Mouse (Mus musculus): ENCODE data around the gene Cobll1. TPM values are rescaled to one million over a fixed set of nuclear protein-coding genes. Genes with fewer than 3 reads are reported as not detected.

Cobll1 gene
- polyA plus RNA-seq, 1 experiment from 2014 or later: 2.7 TPM

DNA sequence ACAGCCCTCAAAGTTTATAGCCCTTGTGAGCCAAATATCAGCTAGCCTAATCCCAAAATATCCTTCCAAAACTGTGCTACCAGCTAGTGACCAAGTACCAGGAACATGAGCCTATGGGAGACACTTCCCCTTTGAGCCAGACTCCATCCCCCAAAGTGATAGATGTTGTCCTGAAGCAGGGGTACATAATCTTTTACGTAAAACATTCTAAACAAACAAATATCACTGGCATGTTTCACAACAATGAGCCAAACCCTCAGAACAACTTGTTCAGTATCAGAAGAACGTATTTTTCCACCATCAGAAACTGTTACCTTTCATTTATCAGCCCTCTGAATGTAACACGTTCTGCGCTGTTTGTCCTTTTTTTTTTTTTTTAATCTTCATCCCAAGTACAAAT lies 12.7 kb downstream of the Cobll1 start:
- Histone ChIP-seq H3K9ac (replicated peaks; ENCODE audit: low read depth, low read length) (no peak overlapping the region), H3K27ac (ENCODE audit: low read depth, low read length) (no peak overlapping the region), H3K4me2 (ENCODE audit: low read depth, low read length) (no peak overlapping the region), H3K27me3 (ENCODE audit: control insufficient read depth, insufficient read depth, low read length) (no peaks in the 10 kb centered on the region), H3K4me3 (ENCODE audit: low read depth, low read length) (no peak overlapping the region), H3K9me3 (ENCODE audit: control insufficient read depth, low read length) (no peaks in the 10 kb centered on the region), H3K4me1 (ENCODE audit: control insufficient read depth, insufficient read depth, low read length) (no peaks in the 10 kb centered on the region), H3K36me3 (ENCODE audit: control insufficient read depth, insufficient read depth, low read length) (no peaks in the 10 kb centered on the region)
- ATAC-seq (ENCODE audit: low read depth): no peak
- WGBS: 92% methylated on average over 4 of the region's 4 CpGs

DNA sequence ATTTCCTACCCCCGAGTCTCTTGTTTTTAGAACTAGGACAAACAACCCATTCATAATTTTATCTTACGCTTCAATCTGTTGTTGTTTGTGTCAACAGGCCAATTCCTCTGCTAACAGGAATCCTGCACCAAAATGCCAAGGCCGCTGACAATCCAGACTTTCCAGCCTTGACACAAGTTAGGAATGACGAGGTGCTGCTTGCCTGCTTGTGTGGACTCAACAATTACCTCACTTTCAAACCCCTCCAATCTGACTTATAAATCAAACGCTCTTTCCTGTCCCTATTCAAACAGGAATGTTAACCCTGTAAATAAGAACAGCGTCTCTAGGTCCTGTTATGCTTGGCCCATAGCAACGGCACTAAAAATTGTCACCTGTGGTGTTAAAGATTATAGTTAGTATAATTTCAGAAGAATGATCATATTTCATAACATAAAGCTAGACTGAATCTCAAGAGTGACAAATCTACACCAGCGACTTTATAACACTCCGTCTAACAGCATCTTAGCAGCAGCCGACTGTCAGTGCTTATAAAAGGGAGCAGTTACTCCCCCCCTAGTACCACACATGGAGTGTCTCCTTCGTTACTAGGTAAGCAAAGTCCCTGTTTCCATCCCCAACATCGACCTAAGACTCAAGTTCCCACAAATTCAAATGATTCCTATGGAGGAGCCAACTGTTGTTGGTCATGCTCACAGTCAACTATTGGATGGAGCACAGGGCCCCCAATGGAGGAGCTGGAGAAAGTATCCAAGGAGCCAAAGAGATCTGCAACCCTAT lies 15.1 kb downstream of the Cobll1 start:
- no peak for ATAC-seq (ENCODE audit: low read depth)
- H3K27ac ChIP-seq (ENCODE audit: low read depth, low read length): no peak overlapping the region
- no peak overlapping the region for H3K4me2 ChIP-seq (ENCODE audit: low read depth, low read length)
- WGBS: 81% methylated on average over 12 of the region's 12 CpGs
- no peaks in the 10 kb centered on the region for H3K36me3 ChIP-seq (ENCODE audit: control insufficient read depth, insufficient read depth, low read length)
- no peaks in the 10 kb centered on the region for H3K9me3 ChIP-seq (ENCODE audit: control insufficient read depth, low read length)
- no peaks in the 10 kb centered on the region for H3K27me3 ChIP-seq (ENCODE audit: control insufficient read depth, insufficient read depth, low read length)
- no peak overlapping the region for H3K9ac ChIP-seq (replicated peaks; ENCODE audit: low read depth, low read length)
- no peaks in the 10 kb centered on the region for H3K4me1 ChIP-seq (ENCODE audit: control insufficient read depth, insufficient read depth, low read length)
- H3K4me3 ChIP-seq (ENCODE audit: low read depth, low read length): no peak overlapping the region

DNA sequence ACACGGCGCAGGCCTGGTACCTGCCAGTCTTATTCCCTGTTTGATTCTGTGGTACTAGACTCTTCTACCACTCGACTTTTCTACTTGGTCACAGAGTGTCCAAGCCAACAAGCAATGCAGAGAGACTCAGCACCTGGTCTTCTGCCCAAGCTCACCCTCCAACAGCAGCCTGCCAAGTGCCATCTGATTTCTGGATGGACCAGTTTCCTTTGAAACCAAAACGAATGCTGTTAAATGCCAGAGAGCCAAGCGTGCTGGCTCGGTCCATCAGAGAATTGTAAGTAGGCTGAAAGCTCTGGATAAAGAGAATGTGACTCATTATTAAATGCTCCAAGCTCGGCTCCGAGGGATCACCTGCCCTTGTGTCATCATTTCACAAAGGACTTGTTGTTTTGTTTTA lies 16.2 kb downstream of the Cobll1 start:
- H3K9me3 ChIP-seq (ENCODE audit: control insufficient read depth, low read length): no peaks in the 10 kb centered on the region
- H3K27me3 ChIP-seq (ENCODE audit: control insufficient read depth, insufficient read depth, low read length): no peaks in the 10 kb centered on the region
- no peak overlapping the region for H3K4me3 ChIP-seq (ENCODE audit: low read depth, low read length)
- H3K4me1 ChIP-seq (ENCODE audit: control insufficient read depth, insufficient read depth, low read length): no peaks in the 10 kb centered on the region
- H3K36me3 ChIP-seq (ENCODE audit: control insufficient read depth, insufficient read depth, low read length): no peaks in the 10 kb centered on the region
- no peak overlapping the region for H3K4me2 ChIP-seq (ENCODE audit: low read depth, low read length)
- no peak overlapping the region for H3K27ac ChIP-seq (ENCODE audit: low read depth, low read length)
- whole genome bisulfite sequencing: 81% methylated on average over 8 of the region's 8 CpGs
- no peak for ATAC-seq (ENCODE audit: low read depth)
- H3K9ac ChIP-seq (replicated peaks; ENCODE audit: low read depth, low read length): no peak overlapping the region

DNA sequence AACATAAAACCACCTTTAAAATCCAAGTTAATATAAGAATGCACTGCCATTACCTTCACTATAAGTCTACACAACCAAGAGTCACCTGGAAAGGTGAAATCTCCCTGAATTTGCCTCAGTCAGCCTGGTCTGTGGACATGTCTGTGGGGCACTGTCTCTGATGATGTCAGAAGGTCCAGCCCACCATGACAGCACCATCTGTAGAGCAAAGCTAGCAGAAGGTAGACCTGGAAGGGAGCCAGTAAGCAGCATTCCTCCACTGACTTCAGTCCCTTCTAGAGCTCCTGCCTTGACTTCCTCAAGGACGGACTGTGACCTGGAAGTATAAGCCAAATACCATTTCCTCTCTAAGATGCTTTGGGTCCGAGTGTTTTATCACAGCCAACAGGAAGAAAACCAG lies 17.6 kb downstream of the Cobll1 start:
- Histone ChIP-seq H3K4me1 (ENCODE audit: control insufficient read depth, insufficient read depth, low read length) (no peaks in the 10 kb centered on the region), H3K27me3 (ENCODE audit: control insufficient read depth, insufficient read depth, low read length) (no peaks in the 10 kb centered on the region), H3K4me3 (ENCODE audit: low read depth, low read length) (no peak overlapping the region), H3K36me3 (ENCODE audit: control insufficient read depth, insufficient read depth, low read length) (no peaks in the 10 kb centered on the region), H3K4me2 (ENCODE audit: low read depth, low read length) (no peak overlapping the region), H3K9ac (replicated peaks; ENCODE audit: low read depth, low read length) (no peak overlapping the region), H3K9me3 (ENCODE audit: control insufficient read depth, low read length) (no peaks in the 10 kb centered on the region), H3K27ac (ENCODE audit: low read depth, low read length) (no peak overlapping the region)
- 90% methylated on average over 2 of the region's 2 CpGs for WGBS
- no peak for ATAC-seq (ENCODE audit: low read depth)

- H3K27ac ChIP-seq (ENCODE audit: low read depth, low read length): no peak overlapping the region
- H3K4me1 ChIP-seq (ENCODE audit: control insufficient read depth, insufficient read depth, low read length): no peaks in the 10 kb centered on the region
- H3K36me3 ChIP-seq (ENCODE audit: control insufficient read depth, insufficient read depth, low read length): no peaks in the 10 kb centered on the region
- H3K9ac ChIP-seq (replicated peaks; ENCODE audit: low read depth, low read length): no peak overlapping the region
- no peak for ATAC-seq (ENCODE audit: low read depth)
- H3K4me2 ChIP-seq (ENCODE audit: low read depth, low read length): no peak overlapping the region
- H3K9me3 ChIP-seq (ENCODE audit: control insufficient read depth, low read length): no peaks in the 10 kb centered on the region
- 100% methylated on average over 1 of the region's 1 CpGs for whole genome bisulfite sequencing
- no peak overlapping the region for H3K4me3 ChIP-seq (ENCODE audit: low read depth, low read length)
- no peaks in the 10 kb centered on the region for H3K27me3 ChIP-seq (ENCODE audit: control insufficient read depth, insufficient read depth, low read length)
Observed at GRCm38 (mm10) chr2:65220563-65220962, 18.6 kb downstream of the Cobll1 start.

DNA sequence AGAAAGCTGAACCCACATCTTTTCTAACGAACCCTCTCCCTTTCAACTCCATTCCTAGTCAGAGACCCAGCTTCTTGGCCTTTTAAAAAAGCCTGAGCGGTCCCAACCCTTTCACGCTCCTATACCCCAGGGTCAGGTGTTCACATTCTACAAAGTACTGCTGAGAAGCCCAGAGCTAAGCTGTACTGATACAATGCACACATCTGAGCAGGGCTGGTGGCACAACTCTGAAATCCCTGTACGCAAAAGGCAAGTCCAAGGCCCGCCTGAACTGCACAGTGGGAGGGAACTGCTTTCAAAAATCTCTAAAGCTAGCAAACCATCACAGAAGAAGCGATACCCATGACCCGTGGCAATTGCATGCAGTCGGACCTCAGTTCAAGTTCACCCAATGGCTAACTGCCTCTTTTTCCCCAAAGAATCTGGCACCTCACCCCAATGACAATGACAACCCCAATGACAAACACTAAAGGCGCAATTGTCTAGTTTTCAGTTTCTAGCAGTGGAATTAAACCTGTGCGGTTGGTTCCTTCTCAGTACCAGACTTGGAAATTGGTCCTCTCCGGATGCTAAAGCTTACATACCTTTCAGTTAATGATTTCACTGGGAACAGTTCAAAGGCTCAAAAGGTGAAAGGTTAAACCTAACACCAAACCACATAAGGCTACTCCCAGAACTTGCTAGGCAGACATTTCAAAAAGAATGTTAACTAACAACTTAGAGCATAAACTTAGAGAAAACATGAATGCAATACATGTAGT lies 19.6 kb downstream of the Cobll1 start:
- WGBS: 89% methylated on average over 11 of the region's 11 CpGs
- Histone ChIP-seq H3K9me3 (ENCODE audit: control insufficient read depth, low read length) (no peaks in the 10 kb centered on the region), H3K4me1 (ENCODE audit: control insufficient read depth, insufficient read depth, low read length) (no peaks in the 10 kb centered on the region), H3K36me3 (ENCODE audit: control insufficient read depth, insufficient read depth, low read length) (no peaks in the 10 kb centered on the region), H3K27me3 (ENCODE audit: control insufficient read depth, insufficient read depth, low read length) (no peaks in the 10 kb centered on the region), H3K4me3 (ENCODE audit: low read depth, low read length) (no peak overlapping the region), H3K4me2 (ENCODE audit: low read depth, low read length) (no peak overlapping the region), H3K27ac (ENCODE audit: low read depth, low read length) (no peak overlapping the region), H3K9ac (replicated peaks; ENCODE audit: low read depth, low read length) (no peak overlapping the region)
- ATAC-seq (ENCODE audit: low read depth): no peak

- Histone ChIP-seq H3K4me3 (ENCODE audit: low read depth, low read length) (no peak overlapping the region), H3K27ac (ENCODE audit: low read depth, low read length) (no peak overlapping the region), H3K4me1 (ENCODE audit: control insufficient read depth, insufficient read depth, low read length) (no peaks in the 10 kb centered on the region), H3K4me2 (ENCODE audit: low read depth, low read length) (no peak overlapping the region), H3K27me3 (ENCODE audit: control insufficient read depth, insufficient read depth, low read length) (no peaks in the 10 kb centered on the region), H3K9ac (replicated peaks; ENCODE audit: low read depth, low read length) (no peak overlapping the region), H3K9me3 (ENCODE audit: control insufficient read depth, low read length) (no peaks in the 10 kb centered on the region), H3K36me3 (ENCODE audit: control insufficient read depth, insufficient read depth, low read length) (no peaks in the 10 kb centered on the region)
- whole genome bisulfite sequencing: 79% methylated on average over 9 of the region's 9 CpGs
- ATAC-seq (ENCODE audit: low read depth): peak; percentile 49; the same call in 1 of the 2 replicates
Observed at GRCm38 (mm10) chr2:65218318-65218717, 20.9 kb downstream of the Cobll1 start.

- Histone ChIP-seq H3K36me3 (ENCODE audit: control insufficient read depth, insufficient read depth, low read length) (no peaks in the 10 kb centered on the region), H3K9me3 (ENCODE audit: control insufficient read depth, low read length) (no peaks in the 10 kb centered on the region), H3K4me2 (ENCODE audit: low read depth, low read length) (no peak overlapping the region), H3K27ac (ENCODE audit: low read depth, low read length) (no peak overlapping the region), H3K4me1 (ENCODE audit: control insufficient read depth, insufficient read depth, low read length) (no peaks in the 10 kb centered on the region), H3K9ac (replicated peaks; ENCODE audit: low read depth, low read length) (no peak overlapping the region), H3K27me3 (ENCODE audit: control insufficient read depth, insufficient read depth, low read length) (no peaks in the 10 kb centered on the region), H3K4me3 (ENCODE audit: low read depth, low read length) (no peak overlapping the region)
- no peak for ATAC-seq (ENCODE audit: low read depth)
- 84% methylated on average over 6 of the region's 6 CpGs for WGBS
Observed at GRCm38 (mm10) chr2:65217677-65218076, 21.5 kb downstream of the Cobll1 start.

GRCm38 (mm10) chr2:65216163-65216562 lies 23.0 kb downstream of the Cobll1 start:
- Histone ChIP-seq H3K36me3 (ENCODE audit: control insufficient read depth, insufficient read depth, low read length) (no peaks in the 10 kb centered on the region), H3K9ac (replicated peaks; ENCODE audit: low read depth, low read length) (no peak overlapping the region), H3K27me3 (ENCODE audit: control insufficient read depth, insufficient read depth, low read length) (no peaks in the 10 kb centered on the region), H3K4me1 (ENCODE audit: control insufficient read depth, insufficient read depth, low read length) (no peaks in the 10 kb centered on the region), H3K9me3 (ENCODE audit: control insufficient read depth, low read length) (no peaks in the 10 kb centered on the region), H3K4me3 (ENCODE audit: low read depth, low read length) (no peak overlapping the region), H3K4me2 (ENCODE audit: low read depth, low read length) (no peak overlapping the region), H3K27ac (ENCODE audit: low read depth, low read length) (no peak overlapping the region)
- ATAC-seq (ENCODE audit: low read depth): no peak
